Mouse (Mus musculus) C2C12 (cell line): ENCODE results near the gene C730034F03Rik.

Experiments
- CEBPB ChIP-seq: IDR thresholded peaks from one replicate; pipeline ENCODE4 v1.6.1; 2011; ENCODE audit warnings: low read depth, mild to moderate bottlenecking, control low read depth, moderate library complexity
- CTCF ChIP-seq: IDR thresholded peaks from one replicate; pipeline ENCODE4 v1.5.1; 2011; ENCODE audit not compliant: control insufficient read depth, insufficient read depth, insufficient read length
- FOSL1 ChIP-seq: IDR thresholded peaks from one replicate; pipeline ENCODE4 v1.8.0; 2011; ENCODE audit warnings: mild to moderate bottlenecking, low read length; ENCODE audit not compliant: poor library complexity, insufficient read depth, severe bottlenecking
- MAX ChIP-seq: IDR thresholded peaks from one replicate; pipeline ENCODE4 v1.6.1; 2011; ENCODE audit warnings: mild to moderate bottlenecking, control low read depth
- MYOD1 ChIP-seq: IDR thresholded peaks from one replicate; pipeline ENCODE4 v1.6.1; 2011; ENCODE audit warnings: low read depth; ENCODE audit not compliant: control insufficient read depth, insufficient read length
- MYOG ChIP-seq: IDR thresholded peaks from one replicate; pipeline ENCODE4 v1.6.1; 2011; ENCODE audit not compliant: control insufficient read depth, insufficient read length; ENCODE audit errors: extremely low read depth

- TF ChIP-seq CTCF (no peak), CEBPB (no peak), FOSL1 (no peak), MYOD1 (no peak), MAX (no peak), MYOG (no peak)
Observed at GRCm38 (mm10) chr15:89477806-89478205, 48.4 kb downstream of the C730034F03Rik start.
